Mouse (Mus musculus) CD8-positive naive resting alpha-beta T cell, adult 2 months (primary cell): ENCODE data around the gene Cse1l.

ENCODE experiments used
- DNase-seq, 2 experiments: peaks; one replicate each; pipeline ENCODE4 v3.0.0; 2022; ENCODE audit warnings: low read depth in 2 of 2, low spot score in 2 of 2

Gene Cse1l

DNA sequence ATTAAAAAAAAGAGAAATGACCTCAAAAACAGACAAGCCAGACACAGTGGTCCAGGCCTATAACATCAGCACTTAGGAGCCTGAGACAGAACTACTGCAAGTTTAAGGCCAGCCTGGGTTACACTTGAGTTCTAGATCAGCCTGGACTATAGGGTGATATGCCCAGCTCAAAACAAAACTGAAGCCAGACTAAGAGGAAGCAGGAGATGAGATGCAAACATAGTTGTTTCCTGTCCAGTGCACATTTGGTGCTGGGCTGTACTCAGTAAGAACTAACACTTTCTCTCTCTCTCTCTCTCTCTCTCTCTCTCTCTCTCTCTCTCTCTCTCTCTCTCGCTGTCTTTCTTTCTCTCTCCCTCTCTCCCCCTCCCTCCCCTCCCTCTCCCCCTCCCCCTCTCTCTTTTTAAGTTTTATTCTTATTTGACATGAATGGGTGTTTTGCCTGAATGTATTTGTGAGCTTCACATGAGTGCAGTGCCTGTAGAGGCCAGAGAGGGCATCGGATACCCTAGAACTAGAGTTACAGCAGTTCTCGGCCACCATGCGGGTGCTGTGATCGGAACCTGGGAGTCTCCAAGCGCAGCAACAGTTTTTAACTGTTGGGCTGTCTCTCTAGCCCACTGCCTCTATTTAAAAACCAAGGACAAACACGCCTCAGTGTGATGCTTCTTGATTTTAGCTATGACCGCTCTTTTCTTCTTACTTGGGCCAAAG, 4.9 kb upstream of the Cse1l start:
- DNase-seq = no peak

GRCm38 (mm10) chr2:166903719-166904282, 2.0 kb upstream of the Cse1l start:
- peak in 1 of 2 experiments; percentile 13 for DNase-seq

DNA sequence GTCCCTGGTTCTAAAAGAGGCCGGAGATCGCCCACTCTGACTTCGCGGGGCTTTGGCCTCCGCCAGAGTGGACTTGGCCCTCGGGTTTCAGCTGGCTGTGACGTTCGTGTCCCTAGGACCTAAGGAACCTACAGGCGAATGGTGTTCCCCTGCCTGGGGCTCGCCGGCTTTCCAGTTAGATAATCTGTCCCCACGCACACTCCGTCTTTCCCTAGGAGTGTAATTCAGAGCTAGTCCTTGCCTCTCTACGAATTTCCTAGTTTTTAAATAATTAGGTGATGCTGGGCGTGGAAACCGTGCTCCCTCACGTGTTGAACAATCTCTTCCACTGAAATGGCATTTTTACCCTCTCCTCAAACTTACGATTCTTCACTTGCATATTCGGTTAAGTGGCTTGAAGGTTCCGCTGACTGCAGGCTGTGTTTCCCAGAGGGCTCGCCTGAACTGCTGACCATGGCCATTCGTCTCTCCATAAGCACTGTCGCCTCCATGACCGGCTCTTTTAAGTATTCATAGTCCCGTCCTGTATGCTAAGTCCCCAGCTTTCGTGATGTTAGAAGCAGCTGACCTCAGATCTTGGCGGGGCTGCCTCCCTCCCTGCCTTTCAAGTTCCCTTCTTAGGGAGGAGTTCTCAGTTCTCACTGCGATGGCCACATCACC, 813 bp downstream of the Cse1l start:
- no peak for DNase-seq

GRCm38 (mm10) chr2:166909729-166910128, 3.9 kb downstream of the Cse1l start:
- no peak for DNase-seq

DNA sequence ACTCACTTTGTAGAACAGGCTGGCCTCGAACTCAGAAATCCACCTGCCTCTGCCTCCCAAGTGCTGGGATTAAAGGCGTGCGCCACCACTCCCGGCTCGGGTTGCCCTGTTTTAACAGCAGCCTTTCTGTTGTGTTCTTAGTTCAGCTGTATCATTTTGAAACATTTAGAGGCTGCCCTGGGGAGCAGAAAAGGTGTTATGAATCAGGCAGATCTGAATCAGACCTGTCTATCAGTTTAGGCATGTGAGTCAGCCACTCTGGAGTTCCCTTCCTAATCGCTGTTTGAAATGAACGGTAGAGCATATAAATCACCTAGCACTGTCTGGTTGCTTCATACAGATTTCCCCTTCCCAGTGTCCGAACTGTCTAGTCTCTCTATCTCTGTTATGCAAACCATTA, 4.7 kb downstream of the Cse1l start:
- no peak for DNase-seq

DNA sequence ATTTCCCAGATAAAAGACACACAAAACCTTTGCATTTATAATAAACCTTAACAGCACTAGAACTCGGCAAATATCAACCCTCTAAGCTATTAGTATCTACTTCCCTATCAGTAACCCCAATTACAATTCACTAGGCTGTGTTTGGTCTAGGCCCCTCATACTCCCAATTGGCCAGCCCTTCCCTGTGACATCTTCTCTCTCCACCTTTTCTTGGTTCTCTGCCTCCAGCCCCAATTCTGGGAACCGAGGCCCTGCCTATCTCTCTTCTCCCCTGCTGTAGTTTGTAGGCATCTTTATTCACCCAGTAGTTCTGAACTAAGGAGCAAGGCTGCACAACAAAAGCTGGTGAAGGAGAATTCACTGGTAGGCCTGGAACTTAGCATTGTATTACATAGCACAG, 18.1 kb downstream of the Cse1l start:
- no peak for DNase-seq

GRCm38 (mm10) chr2:166933943-166934342, 28.1 kb downstream of the Cse1l start:
- no peak for DNase-seq

- DNase-seq = no peak
These were observed 28.6 kb downstream of the Cse1l start for GRCm38 (mm10) chr2:166934416-166934815.

DNA sequence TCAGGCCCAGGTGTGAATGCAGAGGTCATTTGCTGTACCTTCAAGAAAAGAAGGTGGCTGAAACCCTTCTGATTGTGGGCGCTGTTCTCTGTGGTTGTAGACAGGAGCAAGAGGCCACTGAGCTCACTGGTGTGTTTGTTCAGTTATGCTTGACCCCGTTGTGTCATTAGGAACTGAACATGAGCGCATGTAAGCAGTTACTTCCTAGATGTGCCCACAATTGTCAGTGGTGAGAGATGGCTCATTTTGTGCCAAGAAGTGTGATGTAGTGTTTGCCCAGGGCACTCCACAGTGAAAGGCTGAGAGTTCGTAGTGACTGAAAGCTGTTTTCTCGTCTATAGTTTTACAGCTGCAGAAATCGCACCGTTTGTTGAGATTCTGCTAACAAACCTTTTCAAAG, 29.7 kb downstream of the Cse1l start:
- DNase-seq = no peak

DNA sequence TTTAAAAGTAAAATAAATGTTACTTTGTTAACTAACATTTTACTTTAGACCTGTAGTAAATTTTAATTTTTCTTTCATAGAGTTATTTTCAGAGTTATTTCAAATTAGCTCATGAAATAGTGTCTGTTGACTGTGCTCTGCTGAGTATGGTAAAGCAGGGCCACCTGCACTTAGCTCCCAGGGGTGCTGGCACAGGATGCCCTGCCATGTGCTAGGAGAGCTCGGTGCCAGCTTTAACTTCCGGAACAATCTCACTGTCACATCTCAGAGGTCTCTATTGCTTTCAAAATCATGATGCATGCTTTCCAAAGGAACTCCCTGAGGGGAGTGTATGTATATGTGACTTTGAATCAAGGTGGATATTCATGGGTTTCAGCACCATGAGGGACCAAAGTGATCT, 30.3 kb downstream of the Cse1l start:
- DNase-seq = no peak

DNA sequence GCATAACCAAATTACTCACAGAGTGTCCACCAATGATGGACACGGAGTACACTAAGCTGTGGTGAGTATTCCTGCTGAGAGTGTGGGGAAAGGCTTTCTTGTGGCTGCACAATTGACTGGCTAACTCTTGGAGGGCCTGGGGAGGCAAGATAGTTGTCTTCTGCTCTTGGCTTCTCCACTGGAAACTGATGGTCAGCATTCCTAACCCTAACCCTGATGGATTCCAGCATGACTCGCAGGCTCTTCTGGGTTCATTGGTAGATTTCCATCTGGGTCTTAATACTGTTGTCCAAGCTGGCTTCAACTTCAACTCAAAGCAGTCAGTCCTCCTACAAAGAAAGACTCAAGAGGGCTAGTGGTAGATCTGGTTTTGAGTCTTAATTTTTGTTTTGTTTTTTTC, 37.3 kb downstream of the Cse1l start:
- no peak for DNase-seq

DNA sequence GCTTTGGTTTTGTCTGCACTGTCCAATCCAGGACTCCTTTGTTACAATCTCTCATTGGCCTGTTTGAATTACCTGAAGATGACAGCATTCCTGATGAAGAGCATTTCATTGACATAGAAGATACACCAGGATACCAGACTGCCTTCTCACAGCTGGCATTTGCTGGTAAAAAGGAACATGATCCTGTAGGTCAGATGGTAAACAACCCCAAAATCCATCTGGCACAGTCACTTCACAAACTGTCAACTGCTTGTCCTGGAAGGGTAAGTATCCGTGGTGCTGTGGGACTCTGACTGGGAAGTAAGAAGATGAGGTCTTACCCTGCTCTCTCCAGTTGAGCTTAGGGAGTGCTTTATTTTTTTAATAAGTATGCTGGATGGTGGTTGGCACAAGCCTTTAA, 38.5 kb downstream of the Cse1l start:
- no peak for DNase-seq

DNA sequence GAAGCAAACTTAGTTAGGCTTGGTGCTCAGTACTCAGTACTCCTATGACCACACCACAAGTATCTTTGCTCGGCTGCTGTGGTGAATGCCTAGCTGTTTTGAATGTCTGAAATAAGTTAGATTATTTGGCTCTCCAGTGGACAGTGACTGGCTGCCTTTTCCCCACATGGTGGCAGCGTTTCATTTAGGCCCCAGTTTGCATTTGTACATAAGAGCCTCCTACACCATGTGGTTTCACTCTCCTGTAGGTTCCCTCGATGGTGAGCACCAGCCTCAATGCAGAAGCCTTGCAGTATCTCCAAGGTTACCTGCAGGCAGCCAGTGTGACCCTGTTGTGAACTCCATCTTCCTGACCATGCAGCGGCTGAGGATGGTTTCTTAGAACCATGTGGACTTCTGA, 39.6 kb downstream of the Cse1l start:
- no peak for DNase-seq

GRCm38 (mm10) chr2:166948246-166948645, 42.4 kb downstream of the Cse1l start:
- DNase-seq = no peak

- DNase-seq = no peak
These were observed 43.1 kb downstream of the Cse1l start for GRCm38 (mm10) chr2:166948936-166949335.

DNA sequence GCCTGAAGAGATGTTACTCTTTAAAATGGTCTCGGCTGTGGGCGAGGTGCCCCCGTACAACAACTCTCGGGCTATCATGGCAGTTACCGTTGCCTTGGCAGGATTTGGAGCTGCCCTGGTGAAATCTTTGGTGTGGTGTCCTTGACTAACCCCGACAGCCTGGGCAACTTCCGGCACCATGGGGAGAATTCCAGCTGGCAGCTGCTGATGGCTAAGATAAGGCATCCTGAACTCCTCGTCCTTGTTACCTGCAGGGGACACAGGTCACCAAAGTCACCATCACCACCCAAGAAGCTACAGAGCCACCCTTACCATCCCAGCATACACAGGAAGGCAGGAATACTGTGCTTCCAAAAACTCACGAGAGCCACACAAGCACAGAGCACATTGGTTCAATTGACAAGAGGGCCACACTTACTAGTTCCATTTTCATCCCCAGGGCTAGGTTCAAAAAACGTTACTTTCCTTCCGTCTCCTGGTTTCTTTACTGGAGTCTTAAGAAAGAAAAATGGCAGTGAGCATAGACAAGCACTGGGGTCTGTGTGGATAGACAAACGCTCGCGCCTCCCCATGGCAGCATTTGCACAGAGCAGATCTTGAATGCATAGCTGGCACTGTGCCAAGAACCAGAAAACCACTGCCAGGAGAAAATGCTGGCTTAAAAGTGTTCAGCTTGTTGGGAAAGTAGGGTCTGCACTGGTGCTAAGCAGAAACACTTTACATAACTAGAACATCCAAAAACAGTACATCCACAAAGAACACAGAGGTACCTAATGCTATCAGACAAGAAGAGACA, 45.2 kb downstream of the Cse1l start:
- no peak for DNase-seq

- no peak for DNase-seq
These were observed 46.3 kb downstream of the Cse1l start for GRCm38 (mm10) chr2:166952151-166952550.

GRCm38 (mm10) chr2:166956805-166957204, 51.0 kb downstream of the Cse1l start:
- DNase-seq = peak; percentile 56 to 73

- no peak for DNase-seq
These were observed 54.9 kb downstream of the Cse1l start for GRCm38 (mm10) chr2:166960648-166961330.

GRCm38 (mm10) chr2:166963257-166963656, 57.4 kb downstream of the Cse1l start:
- DNase-seq = no peak

- no peak for DNase-seq
These were observed 58.9 kb downstream of the Cse1l start for GRCm38 (mm10) chr2:166964773-166965172.
